Mouse (Mus musculus) cerebellum, adult 2 months (tissue): ENCODE measurements around the gene Pink1. TPM values are rescaled to one million over a fixed set of nuclear protein-coding genes. Genes with fewer than 3 reads are reported as not detected.

Experiments
- DNase-seq, 2 experiments: peaks; one replicate each; pipeline ENCODE4 v3.0.0; 2021
- H3K27ac ChIP-seq: fragments of 200-500 bp; 2 replicates; pipeline ENCODE4 v1.5.1; 2012; ENCODE audit warnings: low read length, control low read depth, inconsistent platforms; ENCODE audit not compliant: insufficient read depth
- H3K27me3 ChIP-seq: fragments of 200-500 bp; 2 replicates; pipeline ENCODE4 v1.6.1; 2012; ENCODE audit warnings: inconsistent platforms, mild to moderate bottlenecking, low read length, moderate library complexity; ENCODE audit not compliant: control insufficient read depth, insufficient read depth
- H3K4me1 ChIP-seq: fragments of 200-500 bp; 2 replicates; pipeline ENCODE4 v1.6.1; 2011; ENCODE audit warnings: low read length; ENCODE audit not compliant: control insufficient read depth, insufficient read depth
- H3K4me3 ChIP-seq: fragments of 200-500 bp; replicated peaks from 2 replicates; pipeline ENCODE3; 2011; ENCODE audit warnings: mild to moderate bottlenecking, low read depth, low read length, control low read depth; ENCODE audit not compliant: insufficient read depth
- CTCF ChIP-seq: fragments of 200-500 bp; IDR thresholded peaks from 2 replicates; pipeline ENCODE4 v1.5.1; 2011; ENCODE audit warnings: low read depth, mild to moderate bottlenecking, control low read depth, low read length, moderate library complexity, borderline replicate concordance; ENCODE audit not compliant: insufficient read depth
- POLR2A ChIP-seq: fragments of 200-500 bp; IDR thresholded peaks from 2 replicates; pipeline ENCODE4 v1.6.1; 2011; ENCODE audit warnings: low read length, control low read depth, borderline replicate concordance; ENCODE audit not compliant: insufficient read depth
- WGBS: fragments of 180-500 bp; shearing (Covaris S2); methylation state at CpG from one replicate; pipeline ENCODE4 v1.1.7; 2018; 5-methylcytosine and 5-hydroxymethylcytosine counted together
- polyA plus RNA-seq: library from polyadenylated mRNA; depleted of rRNA; stranded (reverse); fragments of >200 nt; gene quantifications from 2 replicates; pipeline ENCODE4 v1.2.3, GENCODE M21; 2012

The Pink1 gene
- polyA plus RNA-seq, 1 experiment, result 437 TPM

GRCm38 (mm10) chr4:138339963-138340362 is 13.9 kb upstream of the Pink1 start:
- Histone ChIP-seq H3K4me1 (peaks cover 35% of the 10 kb centered on the region), H3K4me3 (no peak overlapping the region), H3K27ac (no peak overlapping the region), H3K27me3 (no peaks in the 10 kb centered on the region)
- DNase-seq, result peak; percentile 44 to 58
- 39% methylated on average over 4 of the region's 4 CpGs for WGBS
- TF ChIP-seq POLR2A (no peak), CTCF (peak; percentile 52; the same call in 1 of the 2 replicates)

- peaks cover 19% of the 10 kb centered on the region for H3K4me1 ChIP-seq
- TF ChIP-seq CTCF (no peak), POLR2A (no peak)
Measured at GRCm38 (mm10) chr4:138337341-138337740, 11.2 kb upstream of the Pink1 start.

GRCm38 (mm10) chr4:138336876-138337275 is 10.8 kb upstream of the Pink1 start:
- no peak for DNase-seq
- WGBS, result 87% methylated on average over 5 of the region's 5 CpGs
- Histone ChIP-seq H3K4me1 (peaks cover 19% of the 10 kb centered on the region), H3K27ac (no peak overlapping the region), H3K27me3 (no peaks in the 10 kb centered on the region), H3K4me3 (no peak overlapping the region)
- TF ChIP-seq CTCF, result no peak
- TF ChIP-seq POLR2A, result no peak

More at GRCm38 (mm10) chr4:138337341-138337740, 11.2 kb upstream of the Pink1 start:
- no peak for DNase-seq
- 90% methylated on average over 9 of the region's 9 CpGs for WGBS
- Histone ChIP-seq H3K4me3 (no peak overlapping the region), H3K27me3 (no peaks in the 10 kb centered on the region), H3K27ac (no peak overlapping the region)

GRCm38 (mm10) chr4:138335648-138336047 is 9.5 kb upstream of the Pink1 start:
- no peak for TF ChIP-seq CTCF
- no peak for TF ChIP-seq POLR2A
- H3K27me3 ChIP-seq, result no peaks in the 10 kb centered on the region
- peaks cover 18% of the 10 kb centered on the region for H3K4me1 ChIP-seq
- H3K4me3 ChIP-seq, result no peak overlapping the region
- 87% methylated on average over 6 of the region's 6 CpGs for WGBS
- no peak for DNase-seq
- H3K27ac ChIP-seq, result no peak overlapping the region

GRCm38 (mm10) chr4:138335036-138335435 is 8.9 kb upstream of the Pink1 start:
- DNase-seq, result peak; percentile 14 to 48
- no peak overlapping the region for H3K4me3 ChIP-seq
- H3K27me3 ChIP-seq, result no peaks in the 10 kb centered on the region
- 39% methylated on average over 12 of the region's 12 CpGs for WGBS
- peaks cover 12% of the 10 kb centered on the region for H3K4me1 ChIP-seq
- TF ChIP-seq CTCF (no peak), POLR2A (no peak)
- no peak overlapping the region for H3K27ac ChIP-seq

GRCm38 (mm10) chr4:138333135-138333534 is 7.0 kb upstream of the Pink1 start:
- H3K4me1 ChIP-seq, result peaks cover 12% of the 10 kb centered on the region
- WGBS, result 93% methylated on average over 4 of the region's 4 CpGs
- no peak overlapping the region for H3K4me3 ChIP-seq
- H3K27ac ChIP-seq, result no peak overlapping the region
- TF ChIP-seq POLR2A (no peak), CTCF (no peak)
- H3K27me3 ChIP-seq, result no peaks in the 10 kb centered on the region
- no peak for DNase-seq

- no peaks in the 10 kb centered on the region for H3K27me3 ChIP-seq
- TF ChIP-seq POLR2A (no peak), CTCF (peak; percentile 48; the same call in 1 of the 2 replicates)
- H3K27ac ChIP-seq, result no peak overlapping the region
- 18% methylated on average over 9 of the region's 9 CpGs for WGBS
- peak; percentile 40 to 54 for DNase-seq
- H3K4me1 ChIP-seq, result peaks cover 12% of the 10 kb centered on the region
- no peak overlapping the region for H3K4me3 ChIP-seq
Measured at GRCm38 (mm10) chr4:138331647-138332046, 5.5 kb upstream of the Pink1 start.

- DNase-seq, result no peak
- Histone ChIP-seq H3K4me1 (peaks cover 12% of the 10 kb centered on the region), H3K4me3 (no peak overlapping the region), H3K27ac (no peak overlapping the region), H3K27me3 (no peaks in the 10 kb centered on the region)
- WGBS, result 38% methylated on average over 15 of the region's 15 CpGs
- TF ChIP-seq POLR2A, result no peak
- TF ChIP-seq CTCF, result no peak
Measured at GRCm38 (mm10) chr4:138330264-138330671, 4.2 kb upstream of the Pink1 start.
